Mouse (Mus musculus) C2C12 (cell line): Measurements from ENCODE around the gene Lce1a1.

ENCODE experiments used
- CEBPB ChIP-seq: IDR thresholded peaks from one replicate; pipeline ENCODE4 v1.6.1; 2011; ENCODE audit warnings: low read depth, mild to moderate bottlenecking, control low read depth, moderate library complexity
- CTCF ChIP-seq: IDR thresholded peaks from one replicate; pipeline ENCODE4 v1.5.1; 2011; ENCODE audit not compliant: control insufficient read depth, insufficient read depth, insufficient read length
- FOSL1 ChIP-seq: IDR thresholded peaks from one replicate; pipeline ENCODE4 v1.8.0; 2011; ENCODE audit warnings: mild to moderate bottlenecking, low read length; ENCODE audit not compliant: poor library complexity, insufficient read depth, severe bottlenecking
- MAX ChIP-seq: IDR thresholded peaks from one replicate; pipeline ENCODE4 v1.6.1; 2011; ENCODE audit warnings: mild to moderate bottlenecking, control low read depth
- MYOD1 ChIP-seq: IDR thresholded peaks from one replicate; pipeline ENCODE4 v1.6.1; 2011; ENCODE audit warnings: low read depth; ENCODE audit not compliant: control insufficient read depth, insufficient read length
- USF1 ChIP-seq: IDR thresholded peaks from one replicate; pipeline ENCODE4 v1.6.1; 2011; ENCODE audit warnings: low read depth, mild to moderate bottlenecking, control low read depth, moderate library complexity

DNA sequence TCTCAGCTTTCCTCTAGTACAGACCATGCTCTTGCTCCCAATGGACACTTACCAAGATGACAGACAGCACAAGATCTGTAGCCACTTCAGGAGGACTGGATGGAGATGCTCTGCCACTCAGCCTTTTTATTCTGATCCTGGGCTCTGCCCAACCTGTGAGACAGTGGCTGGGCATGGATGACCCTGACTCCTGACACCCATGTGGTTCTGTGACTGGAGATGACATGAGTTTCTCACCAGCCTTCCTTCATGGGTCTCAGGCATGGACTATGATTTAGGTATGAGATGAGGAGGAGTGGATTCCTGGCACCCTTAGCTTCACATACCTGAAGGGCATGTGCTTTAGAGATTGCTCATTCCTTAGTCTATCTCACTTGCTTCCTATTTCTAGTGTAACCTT lies 8.7 kb upstream of the Lce1a1 start, which contains the start of gene Lce1b:
- TF ChIP-seq CTCF = no peak
- no peak for TF ChIP-seq FOSL1
- TF ChIP-seq USF1 = no peak
- no peak for TF ChIP-seq MAX
- no peak for TF ChIP-seq MYOD1
- no peak for TF ChIP-seq CEBPB
